Mouse (Mus musculus) colon, adult 2 months (tissue): Measurements from ENCODE around the gene Ppp2r5a. TPM values are rescaled to one million over a fixed set of nuclear protein-coding genes. Genes with fewer than 3 reads are reported as not detected.

ENCODE experiments used
- polyA plus RNA-seq: library from polyadenylated mRNA; depleted of rRNA; stranded (reverse); fragments of >200 nt; gene quantifications from 2 replicates; pipeline ENCODE4 v1.2.3, GENCODE M21; 2012; rRNA removed

Ppp2r5a gene
- 64.0 and 78.3 TPM in 2 replicates for polyA plus RNA-seq

DNA sequence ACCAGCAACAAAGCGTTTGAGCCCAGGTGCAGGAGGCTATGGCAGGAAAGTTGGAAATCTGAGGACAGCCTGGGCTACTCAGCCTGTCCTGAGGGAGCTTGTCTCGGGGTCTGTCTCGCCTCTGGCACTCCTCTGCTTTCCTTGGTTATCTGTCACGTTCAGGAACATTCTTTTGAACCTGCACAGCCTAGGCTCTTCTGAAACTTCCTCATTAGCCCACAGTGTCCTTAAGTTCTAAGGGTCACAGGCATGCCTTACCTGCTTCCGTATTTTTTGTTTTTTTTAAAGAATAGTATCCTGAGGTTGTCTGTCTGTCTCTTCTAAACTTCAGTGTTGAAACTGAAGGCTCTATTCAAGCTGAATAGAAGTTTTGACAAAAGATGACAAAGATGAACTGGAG lies at the start of gene Ppp2r5a:
TSS of gene Ppp2r5a (minus strand) at position 199 of the 400 bp plus-strand sequence.

DNA sequence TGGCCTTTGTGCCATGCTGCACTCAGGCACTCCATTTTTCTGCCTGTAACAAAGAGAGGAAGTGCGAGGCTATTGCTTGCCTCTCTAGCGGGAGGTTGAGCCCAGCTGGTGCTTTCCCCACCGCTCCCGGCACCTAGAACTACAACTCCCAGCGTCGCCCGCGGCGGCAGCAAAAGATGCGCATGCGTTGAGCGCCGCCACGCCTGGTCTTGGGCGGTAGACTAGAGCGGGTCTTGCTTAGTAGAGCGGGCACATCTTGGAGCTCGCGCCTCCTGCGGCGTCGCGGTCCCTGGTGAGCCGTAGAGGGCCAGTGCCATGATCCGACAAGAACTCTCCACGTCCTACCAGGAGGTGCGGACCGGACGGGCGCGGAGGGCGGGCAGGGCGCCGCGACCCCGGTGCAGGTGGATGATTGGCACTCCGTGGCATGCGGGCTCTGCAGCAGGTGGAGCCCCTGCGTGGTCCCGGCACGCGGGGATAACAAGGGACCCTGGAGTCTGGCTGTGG lies 77.3 kb downstream of the Ppp2r5a start, which contains the start of gene Tmem206:
TSS of gene Tmem206 (plus strand) at position 187 of the 507 bp plus-strand sequence.

DNA sequence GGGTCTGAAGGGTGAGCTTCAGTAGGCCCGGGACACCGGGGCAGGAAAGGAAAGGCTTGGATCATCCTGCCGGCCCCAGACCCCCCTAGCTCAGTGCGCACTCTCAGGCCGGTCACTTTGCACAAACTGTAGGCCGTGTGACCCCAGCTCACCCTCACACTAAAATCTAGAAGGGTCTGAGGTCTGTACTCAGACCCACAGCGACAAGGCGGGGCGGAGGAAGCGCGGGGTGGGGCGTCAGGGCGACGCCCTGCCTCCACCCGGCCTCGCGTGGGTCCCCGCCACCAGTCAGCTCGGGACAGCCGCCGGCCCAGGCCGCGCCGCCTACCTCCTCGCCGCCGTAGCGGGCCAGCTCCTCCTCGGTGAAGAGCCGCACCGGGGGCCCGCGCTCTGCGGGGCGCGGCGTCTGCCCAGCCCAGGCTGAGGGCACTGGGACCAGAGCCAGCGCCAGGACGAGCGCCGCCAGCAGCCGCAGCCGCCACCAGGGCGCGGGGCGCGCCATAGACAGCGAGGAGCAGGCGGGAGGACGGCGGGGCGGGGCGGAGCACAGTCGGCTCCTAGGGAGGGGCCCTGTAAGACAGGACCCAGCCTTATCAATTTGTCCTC lies 85.4 kb downstream of the Ppp2r5a start, which contains the start of gene Nenf:
TSS of gene Nenf (minus strand) at position 604 of the 606 bp plus-strand sequence.

Other genes with a start within 250 kb of the Ppp2r5a start
- gene Fam71a, start 238.5 kb downstream of the Ppp2r5a start, polyA plus RNA-seq, result not detected in 2 replicates
- gene Atf3, start 185.2 kb downstream of the Ppp2r5a start, polyA plus RNA-seq, result 18.1 and 21.0 TPM in 2 replicates
- 175 and 188 TPM in 2 replicates for gene Nenf, start 85.1 kb downstream of the Ppp2r5a start, polyA plus RNA-seq
- gene Tmem206, start 77.4 kb downstream of the Ppp2r5a start, polyA plus RNA-seq, result 5.0 and 5.1 TPM in 2 replicates
- 1.0 and 1.4 TPM in 2 replicates for gene Dtl, start 172.3 kb upstream of the Ppp2r5a start, polyA plus RNA-seq
- 13.9 and 15.5 TPM in 2 replicates for gene Ints7, start 172.4 kb upstream of the Ppp2r5a start, polyA plus RNA-seq